Mouse (Mus musculus): ENCODE measurements at regions not wholly inside any gene's neighbourhood (a gene's known extent, or its start where the extent isn't known, plus 50 kb on each side); places are given as distances from the start of the nearest gene placed in this dataset.

DNA sequence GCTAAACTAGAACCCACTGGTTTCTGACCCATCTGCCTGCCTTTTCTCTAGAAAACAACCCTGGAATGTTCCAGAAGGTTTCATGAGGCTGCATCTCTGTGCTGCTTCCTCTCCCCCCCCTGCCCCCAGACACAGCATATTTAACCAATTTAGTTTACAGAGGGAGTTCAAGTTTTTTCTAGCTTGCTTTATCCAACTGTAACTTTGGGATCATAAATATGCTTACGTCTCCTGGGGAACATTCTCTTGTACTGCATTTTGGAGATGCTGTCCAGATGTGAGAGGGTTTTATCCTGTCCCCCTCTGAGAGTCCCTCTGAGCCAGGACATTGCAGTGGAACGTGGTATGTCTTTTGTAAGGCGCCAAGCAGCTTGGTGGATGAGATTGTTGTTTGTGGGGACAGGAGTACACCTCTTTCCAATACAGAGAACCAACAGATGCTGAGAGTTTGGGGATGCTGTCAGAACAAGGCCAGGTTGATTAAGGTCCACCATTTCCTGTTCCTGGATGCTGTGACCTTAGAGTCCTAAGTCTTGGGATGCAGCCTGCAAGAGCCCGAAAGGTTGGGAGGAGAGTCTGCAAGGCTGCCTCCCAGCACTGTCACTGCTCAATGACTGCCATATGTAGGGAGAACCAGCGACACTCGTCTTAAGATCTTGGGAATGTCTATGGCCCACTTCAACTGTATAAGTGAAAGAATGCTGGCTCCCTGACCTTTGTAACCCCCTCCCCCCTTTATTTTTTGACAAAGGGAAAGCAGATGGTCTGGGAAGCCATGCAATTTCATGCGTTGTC lies 51.4 kb upstream of the Tut7 start:
- no peak for TF ChIP-seq CTCF (IDR thresholded peaks at IDR 0.05; ENCODE audit: low read depth, low read length)
- no peak for TF ChIP-seq POLR2A (IDR thresholded peaks at IDR 0.05; ENCODE audit: borderline replicate concordance, low read depth, low read length)
